Mouse (Mus musculus) MEL (cell line): ENCODE results near the gene Ankmy1. TPM values are rescaled to one million over a fixed set of nuclear protein-coding genes. Genes with fewer than 3 reads are reported as not detected.

Experiments used
- DNase-seq: peaks from one replicate; pipeline ENCODE4 v3.0.0; 2011; ENCODE audit warnings: low read depth, low spot score
- H3K27ac ChIP-seq: 2 replicates; pipeline ENCODE4 v1.5.1; 2012; ENCODE audit warnings: low read depth, mild to moderate bottlenecking, control low read depth, low read length, moderate library complexity; ENCODE audit not compliant: control insufficient read depth
- H3K27me3 ChIP-seq, 2 experiments: fragments of 150-350 bp in 1 of 2; sonication (generic) in 1 of 2; 2 replicates each; pipeline ENCODE4 v1.6.1; 2012; ENCODE audit warnings: low read length in 2 of 2, mild to moderate bottlenecking in 2 of 2, improper control_type of control experiment in 1 of 2, moderate library complexity in 1 of 2; ENCODE audit not compliant: insufficient read depth in 2 of 2, control insufficient read depth in 1 of 2
- H3K36me3 ChIP-seq, 2 experiments: 2 replicates each; pipeline ENCODE4 v1.6.1; 2012 to 2014; ENCODE audit warnings: low read length in 2 of 2, improper control_type of control experiment in 1 of 2, inconsistent platforms in 1 of 2, mild to moderate bottlenecking in 1 of 2; ENCODE audit not compliant: insufficient read depth in 2 of 2, control insufficient read depth in 1 of 2
- H3K4me1 ChIP-seq, 2 experiments: fragments of 150-350 bp in 1 of 2; sonication (generic) in 1 of 2; 2 replicates each; pipeline ENCODE4 v1.6.1; 2012; ENCODE audit warnings: low read length in 2 of 2, improper control_type of control experiment in 1 of 2, mild to moderate bottlenecking in 1 of 2; ENCODE audit not compliant: insufficient read depth in 2 of 2, control insufficient read depth in 1 of 2
- H3K4me3 ChIP-seq, 2 experiments: fragments of 150-350 bp in 1 of 2; sonication (generic) in 1 of 2; 2 replicates each; pipeline ENCODE4 v1.5.1; 2012; ENCODE audit warnings: low read depth in 2 of 2, low read length in 2 of 2, mild to moderate bottlenecking in 2 of 2, moderate library complexity in 2 of 2, control low read depth in 1 of 2, improper control_type of control experiment in 1 of 2; ENCODE audit not compliant: control insufficient read depth in 1 of 2, insufficient read depth in 1 of 2
- H3K79me2 ChIP-seq: 2 replicates; pipeline ENCODE4 v1.6.1; 2012; ENCODE audit warnings: mild to moderate bottlenecking, low read length, moderate library complexity; ENCODE audit not compliant: control insufficient read depth, poor library complexity, insufficient read depth
- H3K9ac ChIP-seq: 2 replicates; pipeline ENCODE4 v1.6.1; 2012; ENCODE audit warnings: low read depth, mild to moderate bottlenecking, control low read depth, low read length, moderate library complexity; ENCODE audit not compliant: control insufficient read depth, poor library complexity, severe bottlenecking
- H3K9me3 ChIP-seq: fragments of 150-350 bp; sonication (generic); replicated peaks from 2 replicates; pipeline ENCODE4 v1.6.1; 2012; ENCODE audit warnings: mild to moderate bottlenecking, low read length, improper control_type of control experiment, moderate library complexity; ENCODE audit not compliant: insufficient read depth
- CHD2 ChIP-seq: IDR thresholded peaks from 2 replicates; pipeline ENCODE4 v1.6.1; 2011; ENCODE audit warnings: low read length, improper control_type of control experiment
- CTCF ChIP-seq, 3 experiments: IDR thresholded peaks in 2 of 3; conservative IDR thresholded peaks in 1 of 3; 2 replicates each; pipeline ENCODE4 v1.5.1; 2011 to 2012; ENCODE audit warnings: low read length in 3 of 3, low read depth in 2 of 3, mild to moderate bottlenecking in 2 of 3, improper control_type of control experiment in 1 of 3, inconsistent platforms in 1 of 3, mixed read lengths in 1 of 3, moderate library complexity in 1 of 3; ENCODE audit not compliant: control insufficient read depth in 1 of 3, insufficient read depth in 1 of 3, poor library complexity in 1 of 3, severe bottlenecking in 1 of 3
- ELF1 ChIP-seq: IDR thresholded peaks from 2 replicates; pipeline ENCODE4 v1.6.1; 2014; ENCODE audit warnings: low read depth, mild to moderate bottlenecking, inconsistent platforms, low read length, improper control_type of control experiment, moderate library complexity
- GABPA ChIP-seq: IDR thresholded peaks from 2 replicates; pipeline ENCODE4 v1.6.1; 2012; ENCODE audit warnings: low read depth, mild to moderate bottlenecking, inconsistent platforms, low read length, improper control_type of control experiment, moderate library complexity
- HCFC1 ChIP-seq: IDR thresholded peaks from 2 replicates; pipeline ENCODE4 v1.6.1; 2012; ENCODE audit warnings: low read depth, mild to moderate bottlenecking, inconsistent platforms, low read length, improper control_type of control experiment, moderate library complexity
- MEF2A ChIP-seq: IDR thresholded peaks from 2 replicates; pipeline ENCODE4 v1.6.1; 2014; ENCODE audit warnings: low read depth, mild to moderate bottlenecking, inconsistent platforms, low read length, improper control_type of control experiment; ENCODE audit not compliant: poor library complexity, insufficient replicate concordance, severe bottlenecking; ENCODE audit errors: extremely low read depth
- POLR2AphosphoS5 ChIP-seq: IDR thresholded peaks from 2 replicates; pipeline ENCODE4 v1.6.1; 2012; ENCODE audit warnings: low read depth, borderline replicate concordance, mild to moderate bottlenecking, inconsistent platforms, low read length, moderate library complexity, mixed read lengths
- RAD21 ChIP-seq: IDR thresholded peaks from 2 replicates; pipeline ENCODE4 v1.6.1; 2011; ENCODE audit warnings: mild to moderate bottlenecking, low read depth, low read length, improper control_type of control experiment
- TAL1 ChIP-seq: IDR thresholded peaks from 2 replicates; pipeline ENCODE4 v1.6.1; 2012; ENCODE audit warnings: mild to moderate bottlenecking, inconsistent platforms, low read length, moderate library complexity, mixed read lengths
- USF1 ChIP-seq: IDR thresholded peaks from 2 replicates; pipeline ENCODE4 v1.6.1; 2014; ENCODE audit warnings: low read depth, mild to moderate bottlenecking, inconsistent platforms, low read length, improper control_type of control experiment, moderate library complexity
- ZC3H11A ChIP-seq: IDR thresholded peaks from 2 replicates; pipeline ENCODE4 v1.6.1; 2012; ENCODE audit warnings: low read depth, mild to moderate bottlenecking, inconsistent platforms, low read length, improper control_type of control experiment
- polyA plus RNA-seq, 2 experiments: library from polyadenylated mRNA; stranded (reverse) in 1 of 2; unstranded in 1 of 2; fragments of >175 nt in 1 of 2; fragments of >200 nt in 1 of 2; gene quantifications; 2 replicates each; pipeline versions ENCODE4 v1.2.1 to v1.2.4; 2012; ENCODE audit warnings: low replicate concordance in 2 of 2, low read depth in 1 of 2; ENCODE audit not compliant: insufficient read length in 2 of 2, insufficient read depth in 1 of 2, missing spikeins in 1 of 2
- total RNA-seq: library from RNA; depleted of rRNA; stranded (reverse); fragments of 300-350 nt; gene quantifications from 2 replicates; pipeline ENCODE4 v1.2.3, GENCODE M21; 2012; rRNA removed

Ankmy1 gene
- total and polyA plus RNA-seq, 3 experiments: 0.08 TPM; not detected in 2

GRCm38 (mm10) chr1:92814319-92814718 lies 88.4 kb downstream of the Ankmy1 start:
- H3K79me2 ChIP-seq: no peaks in the 10 kb centered on the region
- no peak for DNase-seq

More at GRCm38 (mm10) chr1:92814319-92814718, 88.4 kb downstream of the Ankmy1 start:
- Histone ChIP-seq H3K4me3 (no peak overlapping the region), H3K4me1 (no peaks in the 10 kb centered on the region), H3K27ac (no peak overlapping the region), H3K36me3 (no peaks in the 10 kb centered on the region), H3K9ac (no peak overlapping the region), H3K27me3 (no peaks in the 10 kb centered on the region), H3K9me3 (no peaks in the 10 kb centered on the region)
- TF ChIP-seq USF1 (no peak), MEF2A (no peak), CHD2 (no peak), POLR2AphosphoS5 (no peak), ZC3H11A (no peak), RAD21 (no peak), TAL1 (no peak), ELF1 (no peak), CTCF (IDR thresholded peaks at IDR 0.05 in 2 of 3, conservative IDR thresholded peaks at IDR 0.05 in 1 of 3; ENCODE audit: control insufficient read depth in 1 of 3, insufficient read depth in 1 of 3, low read depth in 2 of 3, low read length in 3 of 3, poor library complexity in 1 of 3, severe bottlenecking in 1 of 3) (no peak), HCFC1 (no peak), GABPA (no peak)

Other genes with a start within 250 kb of the Ankmy1 start
- 0.16 and 0.23 TPM in 2 replicates for gene Gpc1, start 71.3 kb downstream of the Ankmy1 start, total RNA-seq
- 1 to 10 TPM in 1 of 2 experiments, not detected in 1; 3.6 TPM for gene Gpc1, start 71.3 kb downstream of the Ankmy1 start, polyA plus RNA-seq
- 10.1 and 11.9 TPM in 2 replicates for gene Dusp28, start 4.1 kb upstream of the Ankmy1 start, total RNA-seq
- 10 to 100 TPM in 1 of 2 experiments, not detected in 1; 12.0 TPM for gene Dusp28, start 4.1 kb upstream of the Ankmy1 start, polyA plus RNA-seq
- 25.2 and 31.1 TPM in 2 replicates for gene Rnpepl1, start 7.9 kb upstream of the Ankmy1 start, total RNA-seq
- 10 to 100 TPM in 1 of 2 experiments, not detected in 1; 91.0 TPM for gene Rnpepl1, start 7.9 kb upstream of the Ankmy1 start, polyA plus RNA-seq
- 30.5 and 30.7 TPM in 2 replicates for gene Capn10, start 31.5 kb upstream of the Ankmy1 start, total RNA-seq
- 10 to 100 TPM in 1 of 2 experiments, not detected in 1; 43.3 TPM for gene Capn10, start 31.5 kb upstream of the Ankmy1 start, polyA plus RNA-seq
- not detected in 2 replicates for gene Gpr35, start 48.0 kb upstream of the Ankmy1 start, total RNA-seq
- under 1 TPM in 1 of 2 experiments, not detected in 1; 0.22 TPM for gene Gpr35, start 48.0 kb upstream of the Ankmy1 start, polyA plus RNA-seq
- gene Aqp12, start 103.4 kb upstream of the Ankmy1 start, total RNA-seq: not detected in 2 replicates
- not detected for gene Aqp12, start 103.4 kb upstream of the Ankmy1 start, polyA plus RNA-seq
- not detected in 2 replicates for gene Kif1a, start 199.0 kb upstream of the Ankmy1 start, total RNA-seq
- not detected for gene Kif1a, start 199.0 kb upstream of the Ankmy1 start, polyA plus RNA-seq
- gene Agxt, start 232.3 kb upstream of the Ankmy1 start, total RNA-seq: not detected in 2 replicates
- gene Agxt, start 232.3 kb upstream of the Ankmy1 start, polyA plus RNA-seq: not detected